Mouse (Mus musculus): Measurements from ENCODE around the gene Fam102a. TPM values are rescaled to one million over a fixed set of nuclear protein-coding genes. Genes with fewer than 3 reads are reported as not detected.
A peak's percentile ranks its signal among the peaks of the same experiment; 100 is the strongest.

The Fam102a gene
- total and polyA plus RNA-seq, 3 experiments = 28.7 to 35.0 (median 32.7) TPM

DNA sequence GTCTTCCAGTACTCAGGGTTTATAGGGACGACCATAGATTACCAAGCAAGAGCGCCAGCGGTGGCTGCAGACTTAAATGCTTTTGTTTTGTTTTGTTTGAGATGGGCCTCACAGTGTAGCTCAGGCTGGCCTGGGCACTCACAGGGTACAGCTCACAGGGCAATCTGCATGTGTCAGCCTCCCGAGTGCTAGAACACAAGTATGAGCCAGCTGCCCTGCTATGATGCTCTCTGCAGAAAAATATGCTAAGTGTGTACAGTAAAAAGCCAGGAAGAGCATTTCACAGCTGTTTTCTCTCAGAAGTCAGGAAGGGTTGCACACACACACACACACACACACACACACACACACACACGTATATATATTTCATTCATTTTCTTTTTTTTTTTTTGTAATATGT is 34.7 kb upstream of the Fam102a start:
- Histone ChIP-seq H3K9me3 (replicated peaks) (peaks cover 13% of the 10 kb centered on the region), H3K36me3 (replicated peaks) (peaks cover 3% of the 10 kb centered on the region), H3K4me1 (ENCODE audit: insufficient read depth, low read depth, low read length) (peaks cover 61% of the 10 kb centered on the region), H3K27me3 (ENCODE audit: insufficient read depth, low read length) (no peaks in the 10 kb centered on the region), H3K4me3 (ENCODE audit: low read depth, low read length) (no peak overlapping the region)
- TF ChIP-seq TAL1 (conservative IDR thresholded peaks at IDR 0.05; ENCODE audit: low read depth, low read length) (no peak), POLR2AphosphoS5 (IDR thresholded peaks at IDR 0.05; ENCODE audit: insufficient replicate concordance, low read depth, low read length) (no peak), CTCF (IDR thresholded peaks at IDR 0.05; ENCODE audit: low read depth, low read length) (no peak), GATA1 (IDR thresholded peaks at IDR 0.05; ENCODE audit: borderline replicate concordance, low read length) (no peak), GATA2 (IDR thresholded peaks at IDR 0.05; ENCODE audit: borderline replicate concordance, low read depth, low read length) (no peak)
- ATAC-seq (ENCODE audit: extremely low read depth, insufficient number of reproducible peaks, low FRiP score, poor library complexity, severe bottlenecking) = no peak
- DNase-seq (ENCODE audit: low spot score) = no peak

DNA sequence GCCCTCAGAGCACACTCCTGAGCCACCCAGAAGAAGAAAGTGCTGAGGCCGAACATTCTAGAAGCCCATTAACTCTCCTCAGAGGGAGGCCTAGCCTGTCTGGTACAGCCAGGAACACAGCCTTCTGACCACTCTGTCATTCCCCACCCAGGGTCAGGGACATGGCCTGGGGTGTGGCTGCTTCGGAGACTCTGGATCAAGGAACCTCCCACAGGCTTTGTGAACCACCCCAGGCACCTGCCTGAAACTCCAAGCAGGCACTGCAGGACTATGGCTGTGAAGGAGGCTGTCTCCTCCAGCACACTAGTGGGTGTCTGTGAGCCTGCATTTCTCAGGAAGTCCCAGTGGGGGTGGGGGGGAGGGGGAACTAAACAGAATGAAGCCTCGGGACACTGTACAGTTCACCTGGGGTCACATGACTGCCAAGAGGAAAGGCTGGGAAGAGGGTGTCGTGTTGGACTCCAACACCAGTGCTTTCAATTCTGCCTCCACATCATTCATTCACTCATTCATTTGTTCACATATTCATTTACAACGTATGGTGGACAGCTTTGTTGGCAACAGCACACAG is 33.3 kb upstream of the Fam102a start:
- H3K4me1 ChIP-seq (ENCODE audit: insufficient read depth, low read depth, low read length) = peaks cover 54% of the 10 kb centered on the region
- DNase-seq (ENCODE audit: low spot score) = no peak

DNA sequence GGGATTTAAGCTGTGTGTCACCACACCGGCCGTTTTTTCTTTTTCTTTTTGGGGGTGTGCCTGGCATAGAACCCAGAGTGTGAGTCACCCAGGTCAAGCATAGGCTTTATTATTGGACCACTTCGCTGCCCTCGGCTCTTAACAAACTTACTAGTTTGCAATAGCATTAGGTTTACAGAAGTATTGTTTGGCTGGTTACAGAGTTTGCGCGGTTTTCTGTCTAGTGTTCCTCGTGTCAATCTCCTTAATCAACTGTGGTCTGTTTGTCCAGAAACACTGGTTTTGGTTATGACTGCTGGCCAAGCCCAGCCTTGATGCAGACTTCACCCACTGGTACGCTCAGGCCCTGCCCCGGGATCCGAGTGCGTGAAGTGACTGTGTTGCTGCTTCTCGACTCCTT is 32.3 kb upstream of the Fam102a start:
- no peak for TF ChIP-seq GATA1 (IDR thresholded peaks at IDR 0.05; ENCODE audit: borderline replicate concordance, low read length)
- Histone ChIP-seq H3K9me3 (replicated peaks) (peaks cover 14% of the 10 kb centered on the region), H3K27me3 (ENCODE audit: insufficient read depth, low read length) (no peaks in the 10 kb centered on the region; the same call in 1 of the 2 replicates), H3K4me1 (ENCODE audit: insufficient read depth, low read depth, low read length) (peaks cover 57% of the 10 kb centered on the region), H3K4me3 (ENCODE audit: low read depth, low read length) (no peak overlapping the region), H3K36me3 (replicated peaks) (peaks cover 1% of the 10 kb centered on the region)
- ATAC-seq (ENCODE audit: extremely low read depth, insufficient number of reproducible peaks, low FRiP score, poor library complexity, severe bottlenecking) = no peak
- DNase-seq (ENCODE audit: low spot score) = no peak

More for the DNA sequence above, 33.3 kb upstream of the Fam102a start:
- Histone ChIP-seq H3K4me3 (ENCODE audit: low read depth, low read length) (no peak overlapping the region), H3K36me3 (replicated peaks) (peaks cover 3% of the 10 kb centered on the region), H3K9me3 (replicated peaks) (peaks cover 16% of the 10 kb centered on the region), H3K27me3 (ENCODE audit: insufficient read depth, low read length) (no peaks in the 10 kb centered on the region)
- TF ChIP-seq TAL1 (conservative IDR thresholded peaks at IDR 0.05; ENCODE audit: low read depth, low read length) (no peak), GATA1 (IDR thresholded peaks at IDR 0.05; ENCODE audit: borderline replicate concordance, low read length) (no peak), GATA2 (IDR thresholded peaks at IDR 0.05; ENCODE audit: borderline replicate concordance, low read depth, low read length) (no peak), POLR2AphosphoS5 (IDR thresholded peaks at IDR 0.05; ENCODE audit: insufficient replicate concordance, low read depth, low read length) (no peak), CTCF (IDR thresholded peaks at IDR 0.05; ENCODE audit: low read depth, low read length) (no peak)
- ATAC-seq (ENCODE audit: extremely low read depth, insufficient number of reproducible peaks, low FRiP score, poor library complexity, severe bottlenecking) = no peak

DNA sequence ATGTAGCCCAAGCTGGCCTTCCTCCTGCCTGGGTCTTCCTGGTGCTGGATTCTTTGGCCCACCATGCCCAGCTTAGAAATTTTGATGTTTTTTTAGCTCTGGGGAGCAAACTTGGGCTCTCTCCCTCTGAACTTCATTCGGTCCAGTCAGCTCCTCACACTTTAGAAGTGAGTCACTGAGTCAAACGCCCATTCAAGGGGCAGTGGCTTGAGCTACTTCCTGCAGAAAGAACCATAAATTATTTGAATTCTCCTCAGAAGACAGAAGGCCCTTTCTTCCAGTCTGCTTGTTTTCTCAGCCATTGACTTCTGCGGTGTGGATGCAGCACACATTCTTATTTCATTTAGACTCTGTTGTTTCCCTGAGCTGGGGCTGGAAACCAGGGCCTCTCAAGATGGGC is 31.5 kb upstream of the Fam102a start:
- H3K4me3 ChIP-seq (ENCODE audit: low read depth, low read length) = no peak overlapping the region
- peaks cover 62% of the 10 kb centered on the region for H3K4me1 ChIP-seq (ENCODE audit: insufficient read depth, low read depth, low read length)
- H3K27me3 ChIP-seq (ENCODE audit: insufficient read depth, low read length) = no peaks in the 10 kb centered on the region; the same call in 1 of the 2 replicates
- TF ChIP-seq GATA1 (IDR thresholded peaks at IDR 0.05; ENCODE audit: borderline replicate concordance, low read length) (no peak), CTCF (IDR thresholded peaks at IDR 0.05; ENCODE audit: low read depth, low read length) (no peak), TAL1 (conservative IDR thresholded peaks at IDR 0.05; ENCODE audit: low read depth, low read length) (no peak), GATA2 (IDR thresholded peaks at IDR 0.05; ENCODE audit: borderline replicate concordance, low read depth, low read length) (no peak), POLR2AphosphoS5 (IDR thresholded peaks at IDR 0.05; ENCODE audit: insufficient replicate concordance, low read depth, low read length) (no peak)
- no peak for DNase-seq (ENCODE audit: low spot score)
- H3K36me3 ChIP-seq (replicated peaks) = no peaks in the 10 kb centered on the region
- peaks cover 9% of the 10 kb centered on the region for H3K9me3 ChIP-seq (replicated peaks)
- no peak for ATAC-seq (ENCODE audit: extremely low read depth, insufficient number of reproducible peaks, low FRiP score, poor library complexity, severe bottlenecking)

DNA sequence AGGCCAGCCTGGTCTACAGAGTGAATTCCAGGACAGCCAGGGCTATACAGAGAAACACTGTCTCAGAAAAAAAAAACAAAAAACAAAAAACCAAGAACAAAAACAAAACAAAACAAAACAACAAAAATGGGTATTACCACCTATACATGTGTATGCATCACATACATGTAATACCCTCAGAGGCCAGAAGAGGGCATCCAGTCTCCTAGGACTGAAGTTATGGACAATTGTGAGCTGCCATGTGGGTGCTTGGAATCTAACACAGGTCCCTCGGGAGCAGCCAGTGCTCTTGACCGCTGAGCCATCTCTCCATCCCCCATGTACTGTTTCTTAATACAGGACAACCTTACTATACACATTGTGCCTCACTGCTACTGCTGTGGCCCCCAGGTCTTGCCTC is 29.6 kb upstream of the Fam102a start:
- ATAC-seq (ENCODE audit: extremely low read depth, insufficient number of reproducible peaks, low FRiP score, poor library complexity, severe bottlenecking) (no peak), DNase-seq (ENCODE audit: low spot score) (no peak)
- peaks cover 59% of the 10 kb centered on the region for H3K4me1 ChIP-seq (ENCODE audit: insufficient read depth, low read depth, low read length)
- H3K4me3 ChIP-seq (ENCODE audit: low read depth, low read length) = no peak overlapping the region
- TF ChIP-seq GATA1 (IDR thresholded peaks at IDR 0.05; ENCODE audit: borderline replicate concordance, low read length) = no peak
- TF ChIP-seq GATA2 (IDR thresholded peaks at IDR 0.05; ENCODE audit: borderline replicate concordance, low read depth, low read length) = no peak
- no peak for TF ChIP-seq CTCF (IDR thresholded peaks at IDR 0.05; ENCODE audit: low read depth, low read length)
- H3K36me3 ChIP-seq (replicated peaks) = no peaks in the 10 kb centered on the region
- H3K27me3 ChIP-seq (ENCODE audit: insufficient read depth, low read length) = no peaks in the 10 kb centered on the region; the same call in 1 of the 2 replicates
- peaks cover 4% of the 10 kb centered on the region for H3K9me3 ChIP-seq (replicated peaks)

DNA sequence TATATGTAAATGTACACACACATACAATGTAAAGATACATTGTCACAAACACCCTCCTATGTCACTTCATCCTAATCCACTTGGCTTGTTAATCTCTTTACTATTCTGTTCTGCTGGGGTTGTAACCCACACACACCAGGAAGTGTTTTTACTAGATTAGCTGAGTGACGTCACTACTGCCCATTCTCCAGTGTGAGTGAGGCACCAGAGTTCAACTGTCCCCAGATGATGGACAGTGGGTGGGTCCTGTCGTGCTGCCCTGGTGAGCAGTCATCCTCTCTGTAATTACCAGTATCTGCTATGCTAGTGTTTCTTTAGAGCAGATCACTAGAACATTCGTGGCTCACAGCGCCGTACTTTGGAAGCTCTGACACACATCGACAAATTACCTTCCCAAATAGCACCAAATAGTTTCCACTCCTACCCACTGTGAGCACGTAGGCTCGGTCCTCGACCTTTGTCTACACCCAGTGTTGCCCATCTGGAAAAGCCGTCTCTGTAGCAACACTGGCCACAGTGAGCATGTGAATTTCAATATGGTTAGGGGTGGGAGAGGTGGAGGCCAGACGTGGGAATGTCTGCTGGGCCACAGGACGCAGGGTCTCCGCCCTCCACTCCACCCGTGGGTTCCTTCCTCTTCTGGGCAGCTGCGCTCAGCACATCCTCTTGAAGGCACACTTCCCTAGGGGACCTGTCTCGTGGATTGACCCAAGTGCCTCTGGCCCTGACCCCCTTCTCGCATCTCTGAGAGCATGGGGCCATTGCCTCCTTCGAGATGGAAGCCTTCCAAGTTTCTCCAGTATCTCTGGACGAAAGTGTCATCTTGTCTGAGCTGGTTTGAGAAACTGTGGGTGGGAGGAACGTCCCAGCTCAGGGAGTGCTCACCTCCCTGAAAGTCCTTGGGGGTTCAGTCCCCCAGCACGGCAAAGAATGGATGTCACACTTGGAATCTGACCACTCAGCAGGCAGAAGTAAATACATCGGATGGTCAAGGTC is 28.2 kb upstream of the Fam102a start:
- TF ChIP-seq POLR2AphosphoS5 (IDR thresholded peaks at IDR 0.05; ENCODE audit: insufficient replicate concordance, low read depth, low read length) = no peak
- TF ChIP-seq GATA2 (IDR thresholded peaks at IDR 0.05; ENCODE audit: borderline replicate concordance, low read depth, low read length) = no peak
- TF ChIP-seq CTCF (IDR thresholded peaks at IDR 0.05; ENCODE audit: low read depth, low read length) = no peak
- no peak for TF ChIP-seq GATA1 (IDR thresholded peaks at IDR 0.05; ENCODE audit: borderline replicate concordance, low read length)
- no peak for TF ChIP-seq TAL1 (conservative IDR thresholded peaks at IDR 0.05; ENCODE audit: low read depth, low read length)
- H3K4me1 ChIP-seq (ENCODE audit: insufficient read depth, low read depth, low read length) = peaks cover 49% of the 10 kb centered on the region
- H3K4me3 ChIP-seq (ENCODE audit: low read depth, low read length) = no peak overlapping the region
- H3K27me3 ChIP-seq (ENCODE audit: insufficient read depth, low read length) = no peaks in the 10 kb centered on the region; the same call in 1 of the 2 replicates
- H3K9me3 ChIP-seq (replicated peaks) = peaks cover 4% of the 10 kb centered on the region
- DNase-seq (ENCODE audit: low spot score) = peak; percentile 27
- ATAC-seq (ENCODE audit: extremely low read depth, insufficient number of reproducible peaks, low FRiP score, poor library complexity, severe bottlenecking) = no peak
- H3K36me3 ChIP-seq (replicated peaks) = no peaks in the 10 kb centered on the region

All from G1E (cell line).